Mouse (Mus musculus) lung, adult 2 months (tissue): ENCODE measurements around the gene Dpf1. TPM values are rescaled to one million over a fixed set of nuclear protein-coding genes. Genes with fewer than 3 reads are reported as not detected.

ENCODE experiments used
- DNase-seq: peaks from one replicate; pipeline ENCODE4 v3.0.0; 2022
- H3K4me1 ChIP-seq: fragments of 200-500 bp; 2 replicates; pipeline ENCODE4 v1.6.1; 2011; ENCODE audit warnings: low read length; ENCODE audit not compliant: control insufficient read depth, insufficient read depth
- H3K4me3 ChIP-seq: fragments of 200-500 bp; replicated peaks from 2 replicates; pipeline ENCODE3; 2011; ENCODE audit warnings: low read depth, mild to moderate bottlenecking, control low read depth, low read length; ENCODE audit errors: extremely low read depth
- CTCF ChIP-seq: fragments of 200-500 bp; IDR thresholded peaks from 2 replicates; pipeline ENCODE4 v1.5.1; 2011; ENCODE audit warnings: mild to moderate bottlenecking, low read length, control low read depth; ENCODE audit not compliant: insufficient read depth
- POLR2A ChIP-seq: fragments of 200-500 bp; IDR thresholded peaks from 2 replicates; pipeline ENCODE4 v1.6.1; 2011; ENCODE audit warnings: low read depth, mild to moderate bottlenecking, control low read depth, low read length, borderline replicate concordance; ENCODE audit errors: extremely low read depth
- WGBS: fragments of 180-500 bp; shearing (Covaris S2); methylation state at CpG from one replicate; pipeline ENCODE4 v1.1.7; 2018; 5-methylcytosine and 5-hydroxymethylcytosine counted together
- polyA plus RNA-seq: library from polyadenylated mRNA; depleted of rRNA; stranded (reverse); fragments of >200 nt; gene quantifications from 2 replicates; pipeline ENCODE4 v1.2.3, GENCODE M21; 2012

Dpf1 gene
- polyA plus RNA-seq, 1 experiment = 4.0 TPM

GRCm38 (mm10) chr7:29337766-29338165, 34.0 kb downstream of the Dpf1 start:
- H3K4me1 ChIP-seq = no peaks in the 10 kb centered on the region
- no peak overlapping the region for H3K4me3 ChIP-seq
- DNase-seq = no peak
- no peak for TF ChIP-seq CTCF
- TF ChIP-seq POLR2A = no peak
- WGBS = 94% methylated on average over 2 of the region's 2 CpGs

GRCm38 (mm10) chr7:29338351-29338919, 34.7 kb downstream of the Dpf1 start:
- no peak for TF ChIP-seq POLR2A
- no peak for TF ChIP-seq CTCF
- DNase-seq = no peak
- whole genome bisulfite sequencing = 77% methylated on average over 9 of the region's 9 CpGs
- H3K4me1 ChIP-seq = no peaks in the 10 kb centered on the region
- no peak overlapping the region for H3K4me3 ChIP-seq

GRCm38 (mm10) chr7:29338984-29339679, 35.4 kb downstream of the Dpf1 start:
- TF ChIP-seq CTCF (no peak), POLR2A (no peak)
- H3K4me1 ChIP-seq = no peaks in the 10 kb centered on the region
- no peak for DNase-seq
- WGBS = 60% methylated on average over 14 of the region's 14 CpGs
- no peak overlapping the region for H3K4me3 ChIP-seq

GRCm38 (mm10) chr7:29340247-29340646, 36.5 kb downstream of the Dpf1 start:
- TF ChIP-seq CTCF (no peak), POLR2A (no peak)

GRCm38 (mm10) chr7:29340838-29341237, 37.1 kb downstream of the Dpf1 start:
- no peak for DNase-seq
- H3K4me3 ChIP-seq = no peak overlapping the region
- H3K4me1 ChIP-seq = no peaks in the 10 kb centered on the region
- no peak for TF ChIP-seq CTCF
- TF ChIP-seq POLR2A = no peak
- 92% methylated on average over 8 of the region's 8 CpGs for WGBS

More at GRCm38 (mm10) chr7:29340247-29340646, 36.5 kb downstream of the Dpf1 start:
- H3K4me1 ChIP-seq = no peaks in the 10 kb centered on the region
- 89% methylated on average over 9 of the region's 9 CpGs for WGBS
- DNase-seq = no peak
- no peak overlapping the region for H3K4me3 ChIP-seq

- no peak for DNase-seq
- TF ChIP-seq CTCF (no peak), POLR2A (no peak)
- Histone ChIP-seq H3K4me3 (no peak overlapping the region), H3K4me1 (no peaks in the 10 kb centered on the region)
- WGBS = 72% methylated on average over 12 of the region's 12 CpGs
Measured at GRCm38 (mm10) chr7:29341722-29342121, 38.0 kb downstream of the Dpf1 start.

- TF ChIP-seq POLR2A = no peak
- TF ChIP-seq CTCF = no peak
- H3K4me3 ChIP-seq = no peak overlapping the region
- WGBS = 65% methylated on average over 8 of the region's 8 CpGs
- H3K4me1 ChIP-seq = no peaks in the 10 kb centered on the region
- DNase-seq = no peak
Measured at GRCm38 (mm10) chr7:29342489-29343092, 38.8 kb downstream of the Dpf1 start.

GRCm38 (mm10) chr7:29343746-29344145, 40.0 kb downstream of the Dpf1 start:
- H3K4me3 ChIP-seq = no peak overlapping the region
- 94% methylated on average over 7 of the region's 7 CpGs for WGBS
- no peak for DNase-seq
- TF ChIP-seq CTCF = no peak
- no peak for TF ChIP-seq POLR2A
- H3K4me1 ChIP-seq = no peaks in the 10 kb centered on the region

GRCm38 (mm10) chr7:29345534-29345933, 41.8 kb downstream of the Dpf1 start:
- H3K4me1 ChIP-seq = no peaks in the 10 kb centered on the region
- WGBS = 90% methylated on average over 4 of the region's 4 CpGs
- TF ChIP-seq POLR2A (no peak), CTCF (no peak)
- H3K4me3 ChIP-seq = no peak overlapping the region
- DNase-seq = no peak

- H3K4me3 ChIP-seq = no peak overlapping the region
- WGBS = 87% methylated on average over 3 of the region's 3 CpGs
- H3K4me1 ChIP-seq = no peaks in the 10 kb centered on the region
- DNase-seq = no peak
- TF ChIP-seq CTCF = no peak
- TF ChIP-seq POLR2A = no peak
Measured at GRCm38 (mm10) chr7:29346212-29346611, 42.5 kb downstream of the Dpf1 start.
